Mouse (Mus musculus): Measurements from ENCODE around the gene Supv3l1. TPM values are rescaled to one million over a fixed set of nuclear protein-coding genes. Genes with fewer than 3 reads are reported as not detected.

The Supv3l1 gene
- polyA plus RNA-seq, 1 experiment from 2014 or later: 29.2 TPM

GRCm38 (mm10) chr10:62411431-62412410 lies 37.8 kb downstream of the Supv3l1 start:
- H3K36me3 ChIP-seq: no peaks in the 10 kb centered on the region
- peaks cover 10% of the 10 kb centered on the region; the same call in 1 of the 2 replicates for H3K27me3 ChIP-seq
- no peak overlapping the region for H3K9ac ChIP-seq (replicated peaks)
- 73% methylated on average over 19 of the region's 19 CpGs for WGBS
- no peak overlapping the region for H3K4me3 ChIP-seq
- no peaks in the 10 kb centered on the region for H3K9me3 ChIP-seq
- H3K27ac ChIP-seq (replicated peaks): no peak overlapping the region
- no peaks in the 10 kb centered on the region for H3K4me1 ChIP-seq
- no peak for ATAC-seq (ENCODE audit: low FRiP score, low read depth)
- H3K4me2 ChIP-seq (replicated peaks): no peak overlapping the region

- ATAC-seq (ENCODE audit: low FRiP score, low read depth): 0 out of 2 replicates have a peak, but pooled peaks have one; percentile 19
- Histone ChIP-seq H3K4me2 (replicated peaks) (no peak overlapping the region), H3K36me3 (no peaks in the 10 kb centered on the region), H3K27me3 (peaks cover 10% of the 10 kb centered on the region; the same call in 1 of the 2 replicates), H3K4me3 (no peak overlapping the region), H3K9me3 (no peaks in the 10 kb centered on the region), H3K4me1 (no peaks in the 10 kb centered on the region), H3K9ac (replicated peaks) (no peak overlapping the region), H3K27ac (replicated peaks) (no peak overlapping the region)
- 7% methylated on average over 5 of the region's 5 CpGs for WGBS
These were observed 38.6 kb downstream of the Supv3l1 start for GRCm38 (mm10) chr10:62410943-62411342.

GRCm38 (mm10) chr10:62404901-62405300 lies 44.6 kb downstream of the Supv3l1 start:
- Histone ChIP-seq H3K4me3 (0 out of 2 replicates have a peak overlapping the region, but pooled peaks have one; percentile 3), H3K4me1 (peaks cover 6% of the 10 kb centered on the region), H3K9ac (replicated peaks) (no peak overlapping the region; the same call in 1 of the 2 replicates), H3K4me2 (replicated peaks) (peak overlapping the region; percentile 27), H3K27ac (replicated peaks) (no peak overlapping the region), H3K36me3 (no peaks in the 10 kb centered on the region), H3K27me3 (peaks cover 18% of the 10 kb centered on the region), H3K9me3 (no peaks in the 10 kb centered on the region)
- ATAC-seq (ENCODE audit: low FRiP score, low read depth): no peak
- 45% methylated on average over 14 of the region's 14 CpGs for WGBS

GRCm38 (mm10) chr10:62401641-62402111 lies 47.9 kb downstream of the Supv3l1 start:
- no peak overlapping the region for H3K4me2 ChIP-seq (replicated peaks)

GRCm38 (mm10) chr10:62383011-62383410 lies 66.5 kb downstream of the Supv3l1 start:
- ATAC-seq (ENCODE audit: low FRiP score, low read depth): no peak
- no peak overlapping the region for H3K9ac ChIP-seq (replicated peaks)
- H3K4me3 ChIP-seq: no peak overlapping the region
- H3K27ac ChIP-seq (replicated peaks): no peak overlapping the region
- H3K27me3 ChIP-seq: no peaks in the 10 kb centered on the region
- no peak overlapping the region for H3K4me2 ChIP-seq (replicated peaks)
- 86% methylated on average over 3 of the region's 3 CpGs for WGBS
- no peaks in the 10 kb centered on the region for H3K36me3 ChIP-seq
- no peaks in the 10 kb centered on the region for H3K9me3 ChIP-seq
- H3K4me1 ChIP-seq: no peaks in the 10 kb centered on the region

More at GRCm38 (mm10) chr10:62401641-62402111, 47.9 kb downstream of the Supv3l1 start:
- ATAC-seq (ENCODE audit: low FRiP score, low read depth): no peak
- no peaks in the 10 kb centered on the region for H3K9me3 ChIP-seq
- H3K9ac ChIP-seq (replicated peaks): no peak overlapping the region
- H3K4me3 ChIP-seq: no peak overlapping the region
- WGBS: 82% methylated on average over 19 of the region's 19 CpGs
- H3K4me1 ChIP-seq: peaks cover 6% of the 10 kb centered on the region
- no peaks in the 10 kb centered on the region for H3K36me3 ChIP-seq
- H3K27me3 ChIP-seq: peaks cover 8% of the 10 kb centered on the region
- H3K27ac ChIP-seq (replicated peaks): no peak overlapping the region

GRCm38 (mm10) chr10:62380936-62381335 lies 68.6 kb downstream of the Supv3l1 start:
- H3K36me3 ChIP-seq: no peaks in the 10 kb centered on the region
- no peaks in the 10 kb centered on the region for H3K9me3 ChIP-seq
- H3K4me1 ChIP-seq: no peaks in the 10 kb centered on the region
- ATAC-seq (ENCODE audit: low FRiP score, low read depth): no peak
- H3K4me3 ChIP-seq: no peak overlapping the region
- no peaks in the 10 kb centered on the region for H3K27me3 ChIP-seq
- no peak overlapping the region for H3K4me2 ChIP-seq (replicated peaks)
- no peak overlapping the region for H3K9ac ChIP-seq (replicated peaks)
- no peak overlapping the region for H3K27ac ChIP-seq (replicated peaks)

- H3K4me3 ChIP-seq: no peak within 1 kb of the TSS
- no peak for ATAC-seq (ENCODE audit: low FRiP score, low read depth)
- H3K27ac ChIP-seq (replicated peaks): no peak within 1 kb of the TSS
These were observed 69.7 kb downstream of the Supv3l1 start, which contains the start of gene Hk1 for GRCm38 (mm10) chr10:62379808-62380207. TSS of gene Hk1 (minus strand) at chr10:62379908.

More at GRCm38 (mm10) chr10:62379808-62380207, 69.7 kb downstream of the Supv3l1 start, which contains the start of gene Hk1:
- 93% methylated on average over 1 of the region's 1 CpGs for WGBS
- Histone ChIP-seq H3K4me2 (replicated peaks) (no peak within 1 kb of the TSS), H3K27me3 (no peaks in the 10 kb centered on the region), H3K4me1 (no peaks in the 10 kb centered on the region), H3K36me3 (no peaks in the 10 kb centered on the region), H3K9ac (replicated peaks) (no peak within 1 kb of the TSS), H3K9me3 (no peaks in the 10 kb centered on the region)

Other genes starting within 250 kb of the Supv3l1 start
- gene Tspan15, start 218.5 kb downstream of the Supv3l1 start, polyA plus RNA-seq (2016; fragmentation: Nextera tagmentation; extraction: Ambion mirVana): 11.7 and 12.5 TPM in 2 replicates
- gene Tacr2, start 197.3 kb downstream of the Supv3l1 start, polyA plus RNA-seq (2016; fragmentation: Nextera tagmentation; extraction: Ambion mirVana): not detected in 2 replicates
- gene Hk1, start 69.8 kb downstream of the Supv3l1 start, polyA plus RNA-seq (2016; fragmentation: Nextera tagmentation; extraction: Ambion mirVana): 40.6 and 44.5 TPM in 2 replicates
- 0.18 and 0.52 TPM in 2 replicates for gene Hkdc1, start 27.2 kb downstream of the Supv3l1 start, polyA plus RNA-seq (2016; fragmentation: Nextera tagmentation; extraction: Ambion mirVana)
- 1.1 and 1.3 TPM in 2 replicates for gene 4930507D05Rik, start 249 bp downstream of the Supv3l1 start, polyA plus RNA-seq (2016; fragmentation: Nextera tagmentation; extraction: Ambion mirVana)
- 80.7 and 84.2 TPM in 2 replicates for gene Vps26a, start 37.1 kb upstream of the Supv3l1 start, polyA plus RNA-seq (2016; fragmentation: Nextera tagmentation; extraction: Ambion mirVana)
- gene Srgn, start 77.7 kb upstream of the Supv3l1 start, polyA plus RNA-seq (2016; fragmentation: Nextera tagmentation; extraction: Ambion mirVana): 6.1 and 6.6 TPM in 2 replicates
- 66.3 and 73.1 TPM in 2 replicates for gene Kif1bp, start 128.7 kb upstream of the Supv3l1 start, polyA plus RNA-seq (2016; fragmentation: Nextera tagmentation; extraction: Ambion mirVana)
- 27.4 and 29.2 TPM in 2 replicates for gene Ddx21, start 152.5 kb upstream of the Supv3l1 start, polyA plus RNA-seq (2016; fragmentation: Nextera tagmentation; extraction: Ambion mirVana)
- gene Ddx50, start 201.5 kb upstream of the Supv3l1 start, polyA plus RNA-seq (2016; fragmentation: Nextera tagmentation; extraction: Ambion mirVana): 122 and 137 TPM in 2 replicates